Mouse (Mus musculus): ENCODE data around the gene Rsph10b.

Rsph10b gene

DNA sequence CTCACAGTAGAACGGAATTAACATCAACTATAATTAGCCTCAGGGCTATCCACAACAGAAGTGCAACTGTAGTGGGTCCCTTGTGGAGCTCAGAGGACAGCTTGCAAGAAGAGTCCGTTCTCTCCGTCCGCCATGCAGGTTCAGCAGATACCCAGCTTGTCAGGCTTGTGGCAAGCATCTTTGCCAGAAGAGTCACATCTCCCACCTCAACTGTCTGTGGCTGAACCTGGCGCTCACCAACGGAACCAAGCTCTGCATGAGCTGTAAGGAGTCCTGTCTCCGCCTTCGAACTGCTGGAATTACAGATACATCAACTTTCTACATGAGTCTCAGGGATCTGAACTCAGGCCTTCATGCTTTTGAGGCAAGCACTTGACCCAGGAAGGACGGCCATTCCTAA lies 3.3 kb downstream of the Rsph10b start:
- no peak for DNase-seq (ENCODE audit: low spot score in 2 of 2)

DNA sequence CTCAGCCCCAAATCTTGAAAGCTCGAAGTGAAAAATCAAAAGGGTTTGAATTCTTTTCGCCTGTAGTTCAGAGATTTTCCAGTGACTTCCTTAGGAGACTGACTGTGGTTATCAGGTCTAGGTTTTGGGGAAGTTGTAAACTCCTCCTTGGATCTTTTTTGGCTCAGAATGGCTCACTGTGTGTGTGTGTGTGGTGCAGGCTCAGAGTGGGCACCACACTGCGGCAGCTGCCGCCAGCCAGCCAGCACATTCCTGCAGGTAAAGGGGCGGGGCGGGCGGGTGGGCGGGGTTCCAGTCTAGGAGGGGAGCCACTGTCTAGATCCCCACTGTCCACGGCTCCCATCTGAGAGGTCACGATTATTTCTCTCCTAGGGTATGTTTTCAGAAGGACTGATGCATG lies 8.8 kb downstream of the Rsph10b start:
- DNase-seq (ENCODE audit: low spot score in 2 of 2), result no peak

DNA sequence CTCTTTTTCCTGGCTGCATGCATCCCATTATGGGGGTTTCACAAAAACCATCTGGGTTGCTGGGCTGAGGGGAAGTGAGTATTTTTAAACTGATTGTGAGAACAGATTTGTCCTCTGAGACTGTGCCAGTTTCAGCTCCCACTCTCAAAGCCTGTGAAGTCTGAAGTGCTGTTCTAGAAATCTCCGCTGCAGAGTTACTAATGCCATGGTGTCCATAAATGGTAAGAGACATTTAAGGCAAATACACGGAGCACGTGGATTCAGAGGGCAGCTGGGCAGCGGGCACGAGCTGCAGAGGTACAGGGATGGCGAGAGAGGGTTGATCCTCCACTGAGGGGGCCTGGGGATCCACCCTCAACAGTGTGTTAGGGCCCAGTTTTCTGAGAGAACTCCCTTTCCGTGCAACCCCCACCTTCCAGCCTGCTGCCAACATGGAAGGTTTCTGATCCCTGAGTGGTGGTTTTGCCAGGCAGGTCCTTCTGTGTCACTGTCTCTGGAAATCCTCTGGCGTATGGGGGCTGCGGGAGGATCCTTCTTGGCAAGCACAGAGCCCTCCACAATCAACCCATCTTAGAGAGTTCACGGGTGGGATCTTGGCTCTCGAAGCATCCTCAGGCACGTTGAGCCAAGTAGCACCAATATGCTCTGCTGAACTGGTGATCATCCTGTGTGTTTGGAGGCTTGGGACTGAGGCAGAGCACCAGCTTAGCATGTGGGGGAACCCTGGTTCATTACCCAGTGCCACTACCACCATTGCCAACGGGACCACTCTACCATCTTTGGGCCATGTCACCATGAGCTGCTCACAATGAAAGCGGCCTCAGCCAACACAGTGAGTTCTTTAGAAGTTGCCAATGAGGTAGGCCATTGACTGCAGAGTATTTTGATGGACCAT lies 10.6 kb downstream of the Rsph10b start:
- peak; percentile 80 to 94 for DNase-seq (ENCODE audit: low spot score in 2 of 2)

DNA sequence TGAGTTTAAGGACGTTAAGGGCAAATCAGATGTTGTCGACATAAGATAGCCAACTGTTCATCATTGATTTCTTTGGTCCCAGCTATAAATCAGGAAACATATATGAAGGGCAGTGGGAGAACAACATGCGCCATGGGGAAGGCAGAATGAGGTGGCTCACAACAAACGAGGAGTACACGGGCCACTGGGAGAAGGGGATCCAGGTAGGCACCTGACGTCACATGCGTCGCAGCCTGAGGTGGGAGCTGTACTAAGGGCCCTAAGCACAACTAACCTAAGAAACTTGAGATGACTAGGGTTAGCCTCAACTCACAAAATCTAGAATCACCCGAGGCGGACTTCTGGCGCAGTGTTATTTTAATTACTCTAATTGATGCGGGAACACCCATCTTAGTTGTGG lies 15.5 kb downstream of the Rsph10b start:
- no peak for DNase-seq (ENCODE audit: low spot score in 2 of 2)

DNA sequence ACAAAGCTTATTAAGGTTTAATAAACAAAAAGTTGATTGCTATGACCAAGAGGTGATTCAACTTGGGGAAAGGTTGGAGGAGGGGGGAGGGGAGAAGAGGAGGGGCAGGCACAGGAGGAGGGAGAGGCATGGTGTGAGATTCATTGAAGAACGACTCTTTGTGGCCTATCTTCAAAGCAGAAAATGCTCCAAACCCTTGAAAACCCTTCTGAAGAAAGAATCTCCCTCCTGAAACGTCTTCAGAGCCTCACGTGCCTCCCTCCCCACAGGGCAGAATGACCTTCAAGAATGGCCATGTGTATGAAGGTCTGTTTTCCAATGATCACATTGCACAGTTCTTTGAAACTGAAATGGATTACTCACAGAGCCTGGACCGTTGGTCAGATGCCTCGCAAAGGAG lies 17.2 kb downstream of the Rsph10b start:
- no peak for DNase-seq (ENCODE audit: low spot score in 2 of 2)

DNA sequence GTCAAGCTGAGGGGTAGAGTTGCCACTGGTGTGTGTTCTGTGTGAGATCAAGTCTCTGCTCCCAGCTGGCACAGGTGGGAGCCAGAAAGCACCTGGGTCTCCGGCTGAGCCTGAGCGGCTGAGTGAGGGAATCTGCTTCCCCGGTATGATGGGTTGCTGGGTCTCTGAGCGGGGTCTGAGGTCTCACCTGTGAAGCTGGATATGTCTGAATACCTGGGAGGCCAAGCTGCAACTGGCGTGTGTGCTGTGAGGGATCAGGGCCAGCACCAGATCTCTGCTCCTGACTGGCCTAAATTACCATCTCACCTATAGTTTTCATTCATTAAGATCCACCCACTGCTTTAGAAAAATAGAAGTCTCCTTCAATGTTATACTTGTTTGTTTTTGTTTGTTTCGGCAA lies 24.3 kb downstream of the Rsph10b start:
- no peak for DNase-seq (ENCODE audit: low spot score in 2 of 2)

DNA sequence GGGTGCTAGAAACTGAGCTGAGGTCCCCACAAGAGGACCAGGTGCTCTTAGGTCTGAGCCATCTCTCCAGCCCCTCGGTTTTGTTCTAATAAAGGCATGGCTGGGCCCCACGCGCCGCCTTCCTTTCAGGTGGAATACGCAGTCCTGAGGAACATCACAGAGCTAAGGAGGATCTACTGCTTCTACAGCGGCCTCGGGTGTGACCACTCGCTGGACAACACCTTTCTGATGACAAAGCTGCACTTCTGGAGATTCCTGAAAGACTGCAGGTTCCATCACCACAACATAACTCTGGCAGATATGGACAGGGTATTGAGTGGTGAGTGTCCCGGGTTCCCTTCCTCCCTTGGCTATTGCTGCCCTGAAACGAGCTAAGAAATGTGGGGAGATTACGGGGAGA lies 26.7 kb downstream of the Rsph10b start:
- DNase-seq (ENCODE audit: low spot score in 2 of 2), result no peak

DNA sequence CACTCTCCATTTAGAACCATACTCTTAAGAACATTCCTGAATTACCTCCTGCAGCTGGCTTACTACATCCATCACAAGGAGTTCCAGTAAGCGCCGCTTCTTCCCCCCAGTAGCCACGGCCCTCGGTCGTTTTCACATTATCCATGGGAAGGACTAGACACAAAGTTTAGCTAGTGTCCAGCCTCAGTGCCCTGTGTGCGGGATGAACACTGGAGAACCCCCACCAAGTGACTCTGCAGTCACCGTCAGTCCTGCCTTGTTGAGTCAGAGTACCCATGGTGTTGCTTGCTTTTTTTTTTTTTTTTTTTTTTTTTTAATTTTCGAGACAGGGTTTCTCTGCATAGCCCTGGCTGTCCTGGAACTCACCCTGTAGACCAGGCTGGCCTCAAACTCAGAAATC lies 28.3 kb downstream of the Rsph10b start:
- no peak for DNase-seq (ENCODE audit: low spot score in 2 of 2)

DNA sequence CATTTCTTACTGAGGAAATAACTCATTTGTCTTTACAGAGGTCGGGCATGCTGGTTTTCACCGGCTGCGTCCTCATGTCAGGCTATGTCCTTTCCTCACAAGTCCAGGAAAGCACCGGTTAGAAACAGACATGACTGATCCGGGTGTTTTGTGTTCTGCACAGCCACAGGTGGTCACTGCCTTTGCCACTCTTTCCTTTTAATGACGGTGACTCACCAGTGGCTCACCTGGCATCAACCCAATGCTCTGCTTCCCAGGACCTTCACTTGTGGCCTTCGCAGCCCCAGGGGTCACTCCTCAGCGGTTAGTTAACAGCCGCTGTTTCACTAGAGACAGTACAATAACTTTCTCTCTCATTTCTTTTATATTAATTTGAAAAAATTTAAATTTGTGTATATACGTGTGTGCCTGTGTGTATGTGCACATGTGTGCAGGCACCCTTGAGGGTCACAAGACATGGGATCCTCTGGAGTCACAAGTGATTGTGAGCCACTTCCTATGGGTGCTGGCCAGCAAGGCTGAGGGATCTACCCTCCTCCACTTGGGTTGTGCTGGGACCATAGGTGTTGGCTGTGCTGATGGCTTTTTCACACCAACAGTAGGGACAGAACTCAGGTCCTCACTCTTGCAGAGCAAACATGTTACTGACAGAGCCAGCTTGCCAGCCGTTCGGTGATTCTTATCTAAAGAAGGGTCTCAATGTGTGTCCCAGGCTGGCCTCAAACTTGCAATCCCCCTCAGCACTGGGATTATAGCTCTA lies 32.9 kb downstream of the Rsph10b start:
- no peak for DNase-seq (ENCODE audit: low spot score in 2 of 2)

DNA sequence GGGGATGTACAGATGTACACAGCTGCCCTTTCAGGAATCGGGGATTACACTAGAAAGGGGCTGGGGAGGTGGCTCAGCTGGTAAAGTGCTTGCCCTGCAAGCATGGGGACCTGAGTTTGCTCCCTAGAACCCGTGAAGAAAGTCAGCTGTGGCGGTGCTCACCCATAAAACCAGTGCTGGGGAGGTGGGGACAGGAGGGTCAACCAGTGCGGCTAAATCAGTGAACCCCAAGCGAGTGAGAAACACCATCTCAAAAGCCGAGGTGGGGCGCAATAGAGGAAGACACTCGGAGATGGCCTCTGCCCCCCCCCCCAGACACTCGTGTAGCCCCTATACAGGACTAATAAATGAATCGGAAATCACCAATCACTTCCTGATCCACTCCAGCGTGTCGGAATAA lies 33.8 kb downstream of the Rsph10b start:
- no peak for DNase-seq (ENCODE audit: low spot score in 2 of 2)

DNA sequence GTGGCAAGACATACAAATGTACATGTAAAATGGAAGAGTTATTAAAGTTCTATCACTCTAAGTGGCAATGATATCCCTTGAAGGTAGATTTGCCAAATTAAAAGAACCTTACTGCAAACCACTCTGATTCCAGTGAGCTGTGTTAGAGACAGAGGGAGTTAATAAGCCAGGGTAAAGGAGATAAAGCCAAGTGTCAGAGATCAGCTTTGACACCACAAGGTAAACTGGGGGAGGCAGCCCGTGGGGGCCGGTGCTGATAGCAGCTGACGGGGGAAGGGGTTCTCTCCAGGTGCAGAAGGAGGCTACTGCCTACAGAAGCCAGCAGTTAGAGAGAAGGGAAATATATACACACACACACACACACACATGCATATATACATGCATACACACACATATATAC lies 39.8 kb downstream of the Rsph10b start:
- DNase-seq (ENCODE audit: low spot score in 2 of 2), result no peak

DNA sequence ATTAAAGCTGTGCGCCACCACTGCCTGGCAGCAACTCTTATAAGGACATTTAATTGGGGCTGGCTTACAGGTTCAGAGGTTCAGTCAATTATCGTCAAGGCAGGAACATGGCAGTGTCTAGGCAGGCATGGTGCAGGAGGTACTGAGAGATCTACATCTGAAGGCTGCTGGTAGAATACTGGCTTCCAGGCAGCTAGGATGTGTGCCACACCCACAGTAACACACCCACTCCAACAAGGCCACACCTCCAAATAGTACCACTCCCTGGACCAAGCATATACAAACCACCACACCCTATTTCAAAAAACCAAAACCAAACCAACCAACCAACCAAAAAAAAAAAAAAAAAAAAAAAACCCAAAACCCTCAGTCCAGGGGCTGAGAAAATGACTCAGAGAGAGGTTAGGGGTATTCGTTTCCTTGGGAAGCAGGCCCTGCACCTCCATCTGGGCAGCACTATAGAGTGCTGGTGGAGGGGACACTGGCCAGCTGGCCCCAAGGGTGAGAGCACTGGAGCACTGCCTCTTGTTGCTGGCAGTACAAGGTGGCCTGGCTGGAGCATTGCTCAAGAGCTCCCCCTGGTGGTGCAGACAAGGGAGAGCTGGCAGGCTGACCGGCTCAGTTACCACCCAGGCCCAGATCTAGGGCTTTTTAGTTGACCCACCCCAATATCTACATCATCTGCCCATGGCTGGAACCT lies 42.2 kb downstream of the Rsph10b start:
- peak; percentile 54 to 57 for DNase-seq (ENCODE audit: low spot score in 2 of 2)

DNA sequence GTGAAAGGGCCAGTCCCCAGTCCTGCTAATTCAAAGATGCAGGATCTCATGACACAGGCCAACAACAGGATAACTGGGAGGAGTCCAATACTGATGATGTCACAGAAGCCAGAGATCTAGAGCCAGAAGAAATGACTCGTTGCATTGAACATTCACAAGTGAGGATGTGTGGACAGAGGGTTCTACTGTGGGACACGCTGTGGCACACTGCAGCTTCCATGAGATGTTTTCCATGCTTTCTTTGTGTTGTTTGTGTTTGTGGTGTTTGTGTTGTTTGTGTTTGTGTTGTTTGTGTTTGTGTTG lies 42.7 kb downstream of the Rsph10b start:
- no peak for DNase-seq (ENCODE audit: low spot score in 2 of 2)

DNA sequence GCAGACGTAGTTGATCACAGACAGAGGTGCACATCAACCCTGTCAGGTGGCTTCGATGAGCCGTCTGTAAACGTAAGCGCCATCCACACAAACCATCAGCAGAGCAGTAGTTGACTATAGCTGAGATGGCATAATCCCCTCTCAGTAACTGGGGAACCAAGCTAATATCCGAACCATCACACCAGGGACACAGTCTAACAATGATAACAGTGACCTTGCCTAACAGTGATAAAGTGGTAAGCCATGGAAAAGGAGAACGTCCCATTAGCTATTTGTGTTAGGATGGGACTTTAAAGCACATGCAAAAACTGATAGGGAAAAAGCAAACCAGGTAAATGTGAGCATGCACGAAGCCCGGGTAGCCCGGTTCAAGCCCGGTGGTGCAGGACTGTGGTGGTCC lies 43.4 kb downstream of the Rsph10b start:
- no peak for DNase-seq (ENCODE audit: low spot score in 2 of 2)

DNA sequence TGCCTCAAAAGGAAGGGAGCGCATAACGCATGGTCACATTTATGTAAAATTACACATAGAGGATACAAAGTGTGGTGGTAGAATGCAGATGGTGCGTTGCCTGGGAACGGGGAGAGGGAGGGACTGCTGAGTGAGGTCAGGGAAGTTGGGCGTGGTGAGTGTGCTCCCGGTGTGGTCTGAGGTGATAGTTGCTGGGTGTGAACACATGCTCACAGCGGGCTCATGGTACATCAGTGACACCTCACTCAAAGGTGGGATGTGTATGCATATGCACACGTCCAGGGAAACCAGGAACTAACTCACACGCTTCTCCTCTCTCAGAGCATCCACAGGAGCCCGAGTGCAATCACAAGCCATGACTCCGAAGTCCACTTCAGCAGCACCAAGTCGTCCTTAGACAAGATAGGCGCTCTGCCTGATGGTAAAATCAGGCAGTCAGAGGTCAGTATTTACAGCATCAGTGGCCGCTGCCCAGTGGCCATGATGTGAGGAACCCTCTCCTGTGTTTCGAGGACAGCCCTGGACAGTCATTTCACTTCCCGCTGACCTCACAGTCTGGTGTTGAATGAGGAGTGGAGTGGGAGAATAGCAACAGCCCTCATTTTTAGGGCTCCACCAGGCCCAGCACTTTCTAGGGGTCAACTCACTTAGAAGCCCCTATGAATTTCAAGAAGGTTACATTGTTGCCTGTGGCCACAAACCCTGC lies 44.0 kb downstream of the Rsph10b start:
- no peak for DNase-seq (ENCODE audit: low spot score in 2 of 2)

DNA sequence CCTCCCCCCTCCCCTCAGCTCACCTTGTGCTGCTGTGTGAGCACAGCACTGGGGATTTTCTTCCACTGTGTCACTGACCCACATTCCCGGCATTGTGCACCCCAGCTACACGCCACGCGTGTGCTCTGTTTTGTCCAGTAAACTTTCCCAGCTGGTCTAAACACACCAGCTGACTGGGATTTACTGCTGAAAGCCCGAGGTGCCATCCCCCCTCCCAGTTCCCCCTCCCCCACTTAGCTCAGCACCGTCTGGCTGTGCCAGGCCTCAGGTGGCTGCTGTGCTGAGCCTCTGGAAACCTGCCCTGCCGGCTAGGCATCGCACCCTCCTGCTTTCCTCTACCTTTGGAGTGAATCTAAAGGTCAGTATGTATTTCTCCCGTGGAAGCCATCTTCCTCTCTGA lies 48.0 kb downstream of the Rsph10b start:
- DNase-seq (ENCODE audit: low spot score in 2 of 2), result no peak

DNA sequence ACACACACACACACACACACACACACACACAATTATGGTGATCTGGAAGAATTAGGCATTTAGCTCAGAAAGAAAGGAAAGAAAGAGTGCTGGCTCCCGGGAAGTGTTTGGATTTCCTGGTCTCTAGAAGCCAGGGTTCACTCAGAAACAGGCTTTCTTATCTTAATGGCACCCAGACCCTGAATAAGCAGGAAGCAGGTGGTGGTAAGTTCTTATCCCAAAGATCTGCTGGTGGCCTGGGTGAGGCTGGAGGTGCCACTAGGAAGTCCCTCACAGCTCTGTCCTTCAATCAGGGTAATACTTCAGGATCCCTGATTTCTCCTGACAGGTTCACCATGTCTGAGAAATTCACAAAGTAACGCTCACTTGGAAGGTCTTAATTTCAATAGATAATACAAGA lies 49.5 kb downstream of the Rsph10b start:
- no peak for DNase-seq (ENCODE audit: low spot score in 2 of 2)

DNA sequence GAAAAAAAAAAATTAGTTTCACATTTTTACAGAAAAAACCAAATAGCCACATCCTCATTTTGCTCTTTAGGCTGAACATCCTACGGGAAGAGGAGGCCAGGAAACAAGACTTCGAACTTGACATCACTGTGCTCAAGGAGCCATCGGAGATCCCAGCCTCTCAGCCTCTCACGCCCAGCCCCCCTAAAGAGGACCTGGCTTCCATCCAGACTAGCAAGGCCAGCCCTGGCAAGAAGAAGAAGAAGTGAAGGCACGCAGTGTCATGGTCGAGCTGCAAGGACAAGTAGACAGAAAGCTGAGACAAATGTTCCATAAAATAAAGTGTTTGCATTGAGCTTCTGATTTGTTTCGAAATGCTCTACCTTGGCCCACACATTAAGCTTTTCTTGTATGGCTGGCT lies 52.5 kb downstream of the Rsph10b start:
- DNase-seq (ENCODE audit: low spot score in 2 of 2), result no peak

DNA sequence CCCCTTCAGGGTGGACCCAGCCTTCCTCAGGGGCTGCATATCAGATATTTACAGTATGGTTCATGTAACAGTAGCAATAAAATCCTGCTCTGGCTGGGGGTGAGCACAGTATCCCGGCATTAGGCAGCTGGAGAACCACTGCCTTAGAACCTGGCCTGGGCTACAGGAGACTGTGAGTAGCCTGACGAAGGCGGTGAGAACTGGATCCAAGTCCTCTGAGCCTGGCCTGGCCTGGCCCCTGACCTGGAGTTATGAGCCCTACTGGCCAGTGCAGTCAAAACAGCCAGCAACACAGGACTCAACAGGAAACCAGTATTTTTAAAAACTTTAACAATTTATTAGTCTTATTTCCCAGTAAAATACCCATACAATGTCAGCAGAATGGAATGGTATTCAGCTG lies 54.8 kb downstream of the Rsph10b start:
- DNase-seq (ENCODE audit: low spot score in 2 of 2), result no peak

DNA sequence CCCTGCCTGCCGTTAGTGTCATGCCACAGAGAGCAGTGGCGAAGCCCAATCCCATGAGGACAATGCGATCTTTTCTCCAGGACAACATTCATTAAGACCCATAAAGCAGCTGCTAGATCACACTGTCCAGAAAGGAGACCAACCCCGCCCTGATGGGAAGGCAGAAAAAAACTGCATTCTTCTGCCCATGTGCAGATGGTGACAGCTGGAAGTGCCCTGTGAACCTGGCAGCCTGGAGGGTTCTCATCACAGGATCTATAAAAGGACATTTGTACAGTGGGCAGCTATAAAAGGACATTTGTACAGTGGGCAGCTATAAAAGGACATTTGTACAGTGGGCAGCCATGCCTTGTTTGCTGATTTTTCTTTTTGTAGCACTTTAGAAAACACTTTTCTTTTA lies 56.2 kb downstream of the Rsph10b start:
- DNase-seq (ENCODE audit: low spot score in 2 of 2), result no peak

DNA sequence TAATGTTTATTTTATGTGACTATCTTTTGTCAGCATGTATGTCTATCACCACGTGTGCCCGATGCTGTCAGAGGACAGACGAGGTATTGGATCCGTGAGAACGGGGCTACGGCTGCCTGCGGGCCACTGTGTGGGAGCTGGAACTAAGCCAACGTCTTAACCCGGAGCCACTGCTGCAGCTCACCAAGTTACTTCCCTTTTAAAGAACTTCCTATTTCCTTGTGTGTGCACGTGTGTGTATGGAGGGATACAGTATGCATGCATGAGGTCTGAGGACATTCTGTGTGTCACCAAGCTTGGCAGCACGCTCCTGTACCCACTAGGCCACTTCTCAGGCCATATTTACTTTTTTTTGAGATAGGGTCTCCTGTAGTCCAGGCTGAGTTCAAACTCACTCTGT lies 57.3 kb downstream of the Rsph10b start:
- no peak for DNase-seq (ENCODE audit: low spot score in 2 of 2)

DNA sequence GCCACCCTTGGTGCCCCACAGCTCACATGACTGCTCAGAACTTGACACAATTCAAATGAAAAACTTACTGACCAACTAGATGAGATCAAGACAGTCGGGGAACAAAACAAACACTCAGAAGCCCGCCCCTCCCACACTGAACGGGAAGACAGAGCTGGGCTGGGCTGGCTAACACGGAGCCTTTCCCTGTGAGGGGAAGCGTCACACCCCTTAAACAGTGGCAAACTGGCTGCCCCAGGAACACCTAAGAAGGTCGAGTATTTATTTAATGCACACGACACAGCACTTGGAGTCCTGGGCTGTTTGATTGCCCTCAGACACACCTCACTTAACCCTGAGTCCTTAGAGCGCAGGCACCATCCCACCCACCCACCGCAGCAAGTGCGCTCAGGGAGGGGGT lies 59.8 kb downstream of the Rsph10b start:
- no peak for DNase-seq (ENCODE audit: low spot score in 2 of 2)

Measured in frontal cortex, postnatal 36 days (tissue).